Mouse (Mus musculus) ovary, adult 18-20 months (tissue): ENCODE measurements around the gene Zranb3.
A peak's percentile ranks its signal among the peaks of the same experiment; 100 is the strongest.
"Not testable (repeated sequence)": the region's sequence is repeated elsewhere in the genome, so short reads cannot be mapped to it uniquely, and the experiment has no call there.

ENCODE experiments used
- DNase-seq: peaks from one replicate; pipeline ENCODE4 v3.0.0; 2022; ENCODE audit warnings: low spot score, mixed read lengths

Zranb3 gene

GRCm38 (mm10) chr1:128060655-128061344 lies 42.0 kb downstream of the Zranb3 start:
- no peak for DNase-seq

GRCm38 (mm10) chr1:128058625-128059024 lies 44.2 kb downstream of the Zranb3 start:
- DNase-seq = no peak

- DNase-seq = no peak
Measured at GRCm38 (mm10) chr1:128057269-128057668, 45.6 kb downstream of the Zranb3 start.

GRCm38 (mm10) chr1:128046920-128047319 lies 55.9 kb downstream of the Zranb3 start:
- DNase-seq = no peak

GRCm38 (mm10) chr1:128046455-128046854 lies 56.4 kb downstream of the Zranb3 start:
- no peak for DNase-seq

GRCm38 (mm10) chr1:128044181-128044580 lies 58.7 kb downstream of the Zranb3 start:
- DNase-seq = no peak

- DNase-seq = peak; percentile 19
Measured at GRCm38 (mm10) chr1:128036296-128036695, 66.6 kb downstream of the Zranb3 start.

- DNase-seq = no peak
Measured at GRCm38 (mm10) chr1:128032123-128032522, 70.7 kb downstream of the Zranb3 start.

- DNase-seq = no peak
Measured at GRCm38 (mm10) chr1:128031524-128031923, 71.3 kb downstream of the Zranb3 start.

GRCm38 (mm10) chr1:128024363-128025114 lies 78.3 kb downstream of the Zranb3 start:
- DNase-seq = no peak

- DNase-seq = no peak
Measured at GRCm38 (mm10) chr1:128020001-128020770, 82.7 kb downstream of the Zranb3 start.

- no peak for DNase-seq
Measured at GRCm38 (mm10) chr1:128016035-128016492, 86.8 kb downstream of the Zranb3 start.

- DNase-seq = no peak
Measured at GRCm38 (mm10) chr1:128013698-128014386, 89.0 kb downstream of the Zranb3 start.

- no peak for DNase-seq
Measured at GRCm38 (mm10) chr1:128009751-128010150, 93.1 kb downstream of the Zranb3 start.

GRCm38 (mm10) chr1:128006042-128006600 lies 96.7 kb downstream of the Zranb3 start:
- not testable (repeated sequence) for DNase-seq

- DNase-seq = no peak
Measured at GRCm38 (mm10) chr1:128004371-128004720, 98.5 kb downstream of the Zranb3 start.

GRCm38 (mm10) chr1:128003712-128004370 lies 99.0 kb downstream of the Zranb3 start:
- no peak for DNase-seq

GRCm38 (mm10) chr1:128002159-128002558 lies 100.7 kb downstream of the Zranb3 start:
- DNase-seq = no peak

GRCm38 (mm10) chr1:128000931-128001330 lies 101.9 kb downstream of the Zranb3 start:
- DNase-seq = not testable (repeated sequence)

- DNase-seq = no peak
Measured at GRCm38 (mm10) chr1:127993892-127994291, 109.0 kb downstream of the Zranb3 start.
